11 mouse cellular contexts compared by ENCODE assay signal in genomic region chr7:116122981-116123596, GRCm38 (mm10). TPM values are rescaled to one million over a fixed set of nuclear protein-coding genes. Genes with fewer than 3 reads are reported as not detected.
DNase-seq lines count a peak whose midpoint lies in the region; ATAC-seq and TF ChIP-seq lines count a peak whose summit lies in the region.
"Had no signal": no experiment of that assay in that cellular context is flagged by ENCODE, and none has a peak within 500 bp of the region (broad histone marks: within the 10 kb centered on the region; RNA-seq: fewer than 3 reads in every experiment).

No protein-coding gene starts in this region.

- no peaks in the 10 kb centered on the region for H3K27me3 ChIP-seq in neural tube, embryonic 11.5 days (ENCODE audit: control insufficient read depth, insufficient read depth, low read length)
- no peaks in the 10 kb centered on the region for H3K27me3 ChIP-seq in limb, embryonic 14.5 days (ENCODE audit: control insufficient read depth, insufficient read depth, low read length)
- H3K27me3 ChIP-seq: heart, embryonic 12.5 days; intestine, embryonic 15.5 days had no signal

- DNase-seq in embryo, embryonic 10.5 days (ENCODE audit: low spot score): peak; percentile 24
- no peak for DNase-seq in embryo, embryonic 9.5 days (ENCODE audit: extremely low spot score)
- DNase-seq in neural tube, embryonic 11.5 days (ENCODE audit: low spot score): peak; percentile 30
- no peak for DNase-seq in neural tube, embryonic 10.5 days (ENCODE audit: extremely low spot score, low spot score)
- no peak for DNase-seq in limb, embryonic 14.5 days (ENCODE audit: low spot score)
- DNase-seq in right cerebral cortex, postnatal 4 days: peak; percentile 59
- no peak for DNase-seq in gastrocnemius, postnatal 25 days
- DNase-seq: lung, adult 2 months had no signal

- H3K4me2 ChIP-seq in neural tube, embryonic 11.5 days (ENCODE audit: low read depth): no peak overlapping the region
- H3K4me2 ChIP-seq in limb, embryonic 14.5 days (replicated peaks; ENCODE audit: low read depth, low read length, severe bottlenecking): no peak overlapping the region
- H3K4me2 ChIP-seq: heart, embryonic 12.5 days; intestine, embryonic 15.5 days had no signal

- ATAC-seq in neural tube, embryonic 11.5 days (ENCODE audit: insufficient read depth, low FRiP score, low TSS enrichment): peak; percentile 53; the same call in 1 of the 2 replicates
- peak; percentile 46; the same call in 1 of the 2 replicates for ATAC-seq in limb, embryonic 14.5 days (ENCODE audit: low FRiP score, low read depth)
- no peak for ATAC-seq in activated CD4-positive, CD25-positive, alpha-beta regulatory T cell, adult 4 months
- ATAC-seq: intestine, embryonic 15.5 days had no signal

- 64% methylated on average over 13 of the region's 13 CpGs for WGBS in neural tube, embryonic 11.5 days
- 75% methylated on average over 13 of the region's 13 CpGs for WGBS in limb, embryonic 14.5 days

- no peaks in the 10 kb centered on the region for H3K9me3 ChIP-seq in neural tube, embryonic 11.5 days (ENCODE audit: control insufficient read depth, low read length)
- no peaks in the 10 kb centered on the region for H3K9me3 ChIP-seq in limb, embryonic 14.5 days (ENCODE audit: control insufficient read depth, low read length)
- H3K9me3 ChIP-seq: intestine, embryonic 15.5 days had no signal

- no peak for TF ChIP-seq POLR2A in limb, embryonic 14.5 days (IDR thresholded peaks at IDR 0.05; ENCODE audit: borderline replicate concordance, extremely low read depth, insufficient read depth, insufficient read length)

- H3K9ac ChIP-seq in neural tube, embryonic 11.5 days (ENCODE audit: low read length): no peak overlapping the region
- H3K9ac ChIP-seq in limb, embryonic 14.5 days (ENCODE audit: low read depth, low read length, severe bottlenecking): no peak overlapping the region
- H3K9ac ChIP-seq: heart, embryonic 12.5 days; intestine, embryonic 15.5 days had no signal

- no peaks in the 10 kb centered on the region; the same call in 1 of the 2 replicates for H3K36me3 ChIP-seq in neural tube, embryonic 11.5 days (ENCODE audit: control insufficient read depth, insufficient read depth, low read length)
- H3K36me3 ChIP-seq in limb, embryonic 14.5 days (ENCODE audit: control insufficient read depth, insufficient read depth, low read length): no peaks in the 10 kb centered on the region
- H3K36me3 ChIP-seq: intestine, embryonic 15.5 days had no signal

- no peak overlapping the region for H3K4me3 ChIP-seq in neural tube, embryonic 11.5 days (ENCODE audit: low read depth, low read length)
- H3K4me3 ChIP-seq in limb, embryonic 14.5 days (replicated peaks; ENCODE audit: low read length): no peak overlapping the region
- H3K4me3 ChIP-seq: heart, embryonic 12.5 days; intestine, embryonic 15.5 days had no signal

- no peaks in the 10 kb centered on the region; the same call in 1 of the 2 replicates for H3K4me1 ChIP-seq in neural tube, embryonic 11.5 days (ENCODE audit: control insufficient read depth, insufficient read depth, low read length)
- H3K4me1 ChIP-seq in limb, embryonic 14.5 days (ENCODE audit: control insufficient read depth, insufficient read depth, low read length): peaks cover 9% of the 10 kb centered on the region
- H3K4me1 ChIP-seq: heart, embryonic 12.5 days; intestine, embryonic 15.5 days had no signal

- H3K27ac ChIP-seq in neural tube, embryonic 11.5 days (ENCODE audit: low read depth, low read length): no peak overlapping the region
- no peak overlapping the region for H3K27ac ChIP-seq in limb, embryonic 14.5 days (replicated peaks; ENCODE audit: low read depth, low read length)
- H3K27ac ChIP-seq: intestine, embryonic 15.5 days had no signal

RNA-seq across cellular contexts. Expression of gene Gm4353, which starts 38.7 kb away (rescaled TPM):
- 0.74 and 1.3 TPM in 2 replicates for polyA plus RNA-seq in neural tube, embryonic 11.5 days (2014; fragmentation: Nextera tagmentation; extraction: Ambion mirVana)
- 0.79 and 0.87 TPM in 2 replicates for polyA plus RNA-seq in limb, embryonic 14.5 days (2012; rRNA removed)
- 1.1 and 1.4 TPM in 2 replicates for polyA plus RNA-seq in limb, embryonic 14.5 days (2014; fragmentation: Nextera tagmentation; extraction: Ambion mirVana)
- 1 to 10 TPM in 1 of 2 experiments, under 1 TPM in 1; 0.82 to 1.3 TPM for polyA plus RNA-seq in activated CD4-positive, CD25-positive, alpha-beta regulatory T cell, adult 4 months (2017; shearing (Covaris generic))
- total RNA-seq in gastrocnemius, postnatal 25 days (2021): 1 to 10 TPM; 1.4 to 2.0 TPM

Comparison
In these comparisons a context has a peak if more than half of its experiments do, and no peak if none do; other contexts are left out.
1. DNase-seq: peak in embryo, embryonic 10.5 days (single experiment), neural tube, embryonic 11.5 days (single experiment) and right cerebral cortex, postnatal 4 days (single experiment); none in embryo, embryonic 9.5 days (single experiment), neural tube, embryonic 10.5 days (single experiment), limb, embryonic 14.5 days (single experiment) and gastrocnemius, postnatal 25 days (single experiment).